Mouse (Mus musculus) small intestine, adult 2 months (tissue): ENCODE results near the gene Mta2.

ENCODE experiments used
- CTCF ChIP-seq: fragments of 200-500 bp; IDR thresholded peaks from 2 replicates; pipeline ENCODE4 v1.5.1; 2012; ENCODE audit warnings: low read depth, mild to moderate bottlenecking, control low read depth, inconsistent platforms, low read length, moderate library complexity, mixed read lengths; ENCODE audit not compliant: insufficient replicate concordance, insufficient read length; ENCODE audit errors: extremely low read depth
- POLR2A ChIP-seq: fragments of 200-500 bp; IDR thresholded peaks from 2 replicates; pipeline ENCODE4 v1.6.1; 2012; ENCODE audit warnings: low read depth, mild to moderate bottlenecking, control low read depth, inconsistent platforms, low read length, moderate library complexity

DNA sequence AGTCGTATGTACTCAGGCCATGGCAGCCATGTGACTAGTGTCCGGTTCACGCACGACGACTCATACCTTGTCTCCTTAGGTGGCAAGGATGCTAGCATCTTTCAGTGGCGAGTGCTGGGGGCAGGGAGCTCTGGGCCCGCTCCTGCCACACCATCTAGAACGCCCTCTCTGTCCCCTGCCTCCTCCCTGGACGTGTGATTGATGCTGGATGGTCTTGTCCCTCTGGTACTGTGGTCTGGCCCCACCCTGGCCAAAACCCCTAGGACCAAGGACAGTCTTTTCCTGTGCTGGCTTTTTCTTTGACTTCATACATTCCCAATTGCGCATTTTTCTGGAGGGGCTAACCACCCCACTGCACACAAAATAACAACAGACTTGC lies 550 bp upstream of the Mta2 start:
- TF ChIP-seq CTCF = no peak
- no peak for TF ChIP-seq POLR2A
